Mouse (Mus musculus): ENCODE data around the gene Slpi. TPM values are rescaled to one million over a fixed set of nuclear protein-coding genes. Genes with fewer than 3 reads are reported as not detected.

Slpi gene
- polyA plus RNA-seq, 1 experiment = 2.8 TPM

GRCm38 (mm10) chr2:164389499-164389898 lies 604 bp upstream of the Slpi start:
- Histone ChIP-seq H3K27me3 (ENCODE audit: control insufficient read depth, insufficient read depth, low read length) (no peaks in the 10 kb centered on the region), H3K4me3 (ENCODE audit: control insufficient read depth, low read depth, low read length) (peak overlapping the region; percentile 75), H3K4me1 (ENCODE audit: control insufficient read depth, insufficient read depth, low read length) (peaks cover 23% of the 10 kb centered on the region), H3K27ac (ENCODE audit: control insufficient read depth, insufficient read depth, low read depth, low read length) (no peak overlapping the region), H3K36me3 (ENCODE audit: control insufficient read depth, insufficient read depth, low read length) (no peaks in the 10 kb centered on the region)
- TF ChIP-seq CTCF (IDR thresholded peaks at IDR 0.05; ENCODE audit: control insufficient read depth, insufficient read depth, insufficient replicate concordance, low read depth, low read length) = peak; percentile 77
- TF ChIP-seq POLR2A (IDR thresholded peaks at IDR 0.05; ENCODE audit: control insufficient read depth, low read depth, low read length) = no peak

- Histone ChIP-seq H3K27ac (ENCODE audit: control insufficient read depth, insufficient read depth, low read depth, low read length) (no peak overlapping the region), H3K4me1 (ENCODE audit: control insufficient read depth, insufficient read depth, low read length) (peaks cover 17% of the 10 kb centered on the region), H3K27me3 (ENCODE audit: control insufficient read depth, insufficient read depth, low read length) (no peaks in the 10 kb centered on the region), H3K4me3 (ENCODE audit: control insufficient read depth, low read depth, low read length) (no peak overlapping the region), H3K36me3 (ENCODE audit: control insufficient read depth, insufficient read depth, low read length) (no peaks in the 10 kb centered on the region)
- no peak for TF ChIP-seq POLR2A (IDR thresholded peaks at IDR 0.05; ENCODE audit: control insufficient read depth, low read depth, low read length)
- peak; percentile 77; the same call in 1 of the 2 replicates for TF ChIP-seq CTCF (IDR thresholded peaks at IDR 0.05; ENCODE audit: control insufficient read depth, insufficient read depth, insufficient replicate concordance, low read depth, low read length)
Observed at GRCm38 (mm10) chr2:164386953-164387352, 1.9 kb downstream of the Slpi start.

GRCm38 (mm10) chr2:164385927-164386763 lies 2.8 kb downstream of the Slpi start:
- Histone ChIP-seq H3K27ac (ENCODE audit: control insufficient read depth, insufficient read depth, low read depth, low read length) (no peak overlapping the region), H3K27me3 (ENCODE audit: control insufficient read depth, insufficient read depth, low read length) (no peaks in the 10 kb centered on the region), H3K4me1 (ENCODE audit: control insufficient read depth, insufficient read depth, low read length) (peaks cover 17% of the 10 kb centered on the region), H3K36me3 (ENCODE audit: control insufficient read depth, insufficient read depth, low read length) (no peaks in the 10 kb centered on the region), H3K4me3 (ENCODE audit: control insufficient read depth, low read depth, low read length) (no peak overlapping the region)
- TF ChIP-seq POLR2A (IDR thresholded peaks at IDR 0.05; ENCODE audit: control insufficient read depth, low read depth, low read length) (no peak), CTCF (IDR thresholded peaks at IDR 0.05; ENCODE audit: control insufficient read depth, insufficient read depth, insufficient replicate concordance, low read depth, low read length) (no peak)

- Histone ChIP-seq H3K27me3 (ENCODE audit: control insufficient read depth, insufficient read depth, low read length) (no peaks in the 10 kb centered on the region), H3K27ac (ENCODE audit: control insufficient read depth, insufficient read depth, low read depth, low read length) (no peak overlapping the region), H3K36me3 (ENCODE audit: control insufficient read depth, insufficient read depth, low read length) (no peaks in the 10 kb centered on the region), H3K4me1 (ENCODE audit: control insufficient read depth, insufficient read depth, low read length) (peaks cover 12% of the 10 kb centered on the region), H3K4me3 (ENCODE audit: control insufficient read depth, low read depth, low read length) (no peak overlapping the region)
- TF ChIP-seq POLR2A (IDR thresholded peaks at IDR 0.05; ENCODE audit: control insufficient read depth, low read depth, low read length) (no peak), CTCF (IDR thresholded peaks at IDR 0.05; ENCODE audit: control insufficient read depth, insufficient read depth, insufficient replicate concordance, low read depth, low read length) (no peak)
Observed at GRCm38 (mm10) chr2:164383656-164384399, 5.1 kb downstream of the Slpi start.

GRCm38 (mm10) chr2:164382971-164383370 lies 5.9 kb downstream of the Slpi start:
- Histone ChIP-seq H3K27ac (ENCODE audit: control insufficient read depth, insufficient read depth, low read depth, low read length) (no peak overlapping the region), H3K4me3 (ENCODE audit: control insufficient read depth, low read depth, low read length) (no peak overlapping the region), H3K4me1 (ENCODE audit: control insufficient read depth, insufficient read depth, low read length) (peaks cover 10% of the 10 kb centered on the region), H3K27me3 (ENCODE audit: control insufficient read depth, insufficient read depth, low read length) (no peaks in the 10 kb centered on the region), H3K36me3 (ENCODE audit: control insufficient read depth, insufficient read depth, low read length) (no peaks in the 10 kb centered on the region)
- TF ChIP-seq CTCF (IDR thresholded peaks at IDR 0.05; ENCODE audit: control insufficient read depth, insufficient read depth, insufficient replicate concordance, low read depth, low read length) = no peak
- TF ChIP-seq POLR2A (IDR thresholded peaks at IDR 0.05; ENCODE audit: control insufficient read depth, low read depth, low read length) = no peak

- peaks cover 8% of the 10 kb centered on the region for H3K4me1 ChIP-seq (ENCODE audit: control insufficient read depth, insufficient read depth, low read length)
- TF ChIP-seq POLR2A (IDR thresholded peaks at IDR 0.05; ENCODE audit: control insufficient read depth, low read depth, low read length) (no peak), CTCF (IDR thresholded peaks at IDR 0.05; ENCODE audit: control insufficient read depth, insufficient read depth, insufficient replicate concordance, low read depth, low read length) (no peak; the same call in 1 of the 2 replicates)
- H3K4me3 ChIP-seq (ENCODE audit: control insufficient read depth, low read depth, low read length) = no peak overlapping the region
- H3K27ac ChIP-seq (ENCODE audit: control insufficient read depth, insufficient read depth, low read depth, low read length) = no peak overlapping the region
- no peaks in the 10 kb centered on the region for H3K27me3 ChIP-seq (ENCODE audit: control insufficient read depth, insufficient read depth, low read length)
- no peaks in the 10 kb centered on the region for H3K36me3 ChIP-seq (ENCODE audit: control insufficient read depth, insufficient read depth, low read length)
Observed at GRCm38 (mm10) chr2:164381726-164382125, 7.2 kb downstream of the Slpi start.

Measured in testis, adult 2 months (tissue).